Mouse (Mus musculus) neural tube, embryonic 14.5 days (tissue): ENCODE measurements around the gene Pecr. TPM values are rescaled to one million over a fixed set of nuclear protein-coding genes. Genes with fewer than 3 reads are reported as not detected.
"Not testable (repeated sequence)": the region's sequence is repeated elsewhere in the genome, so short reads cannot be mapped to it uniquely, and the experiment has no call there.

Experiments
- ATAC-seq: fragments of 200-750 bp; cut with Nextera tagmentation; 2 replicates; pipeline ENCODE4 v1.8.0; 2017; ENCODE audit warnings: low read depth, mild to moderate bottlenecking, moderate TSS enrichment, moderate library complexity
- H3K27ac ChIP-seq: fragments of 300-500 bp; sonication (generic); 2 replicates; pipeline ENCODE4 v1.5.1; 2014; ENCODE audit warnings: low read depth, mild to moderate bottlenecking, control low read depth, low read length, moderate library complexity, mixed read lengths
- H3K27me3 ChIP-seq: fragments of 300-500 bp; sonication (generic); 2 replicates; pipeline ENCODE4 v1.6.1; 2014; ENCODE audit warnings: low read length; ENCODE audit not compliant: control insufficient read depth, insufficient read depth
- H3K36me3 ChIP-seq: fragments of 300-500 bp; sonication (generic); 2 replicates; pipeline ENCODE4 v1.6.1; 2014; ENCODE audit warnings: low read length, mixed read lengths; ENCODE audit not compliant: control insufficient read depth, insufficient read depth
- H3K4me1 ChIP-seq: fragments of 300-500 bp; sonication (generic); 2 replicates; pipeline ENCODE4 v1.6.1; 2014; ENCODE audit warnings: low read length; ENCODE audit not compliant: control insufficient read depth, insufficient read depth
- H3K4me2 ChIP-seq: fragments of 300-500 bp; sonication (generic); 2 replicates; pipeline ENCODE4 v1.6.1; 2014; ENCODE audit warnings: mild to moderate bottlenecking, low read depth, low read length, control low read depth
- H3K4me3 ChIP-seq: fragments of 300-500 bp; sonication (generic); 2 replicates; pipeline ENCODE4 v1.5.1; 2014; ENCODE audit warnings: low read depth, low read length, control low read depth, mixed read lengths
- H3K9ac ChIP-seq: fragments of 300-500 bp; sonication (generic); replicated peaks from 2 replicates; pipeline ENCODE4 v1.6.1; 2014; ENCODE audit warnings: low read depth, mild to moderate bottlenecking, control low read depth, low read length, mixed read lengths
- H3K9me3 ChIP-seq: fragments of 300-500 bp; sonication (generic); 2 replicates; pipeline ENCODE4 v1.6.1; 2016; ENCODE audit warnings: low read length; ENCODE audit not compliant: control insufficient read depth
- WGBS: fragments of 180-500 bp; shearing (Covaris S2); extraction: QIAGEN DNeasy Blood & Tissue Kit; methylation state at CpG from one replicate; pipeline ENCODE4 v1.1.7; 2014; 5-methylcytosine and 5-hydroxymethylcytosine counted together
- polyA plus RNA-seq: library from polyadenylated mRNA; unstranded; fragments of >200 nt; fragmentation: Nextera tagmentation; extraction: Ambion mirVana; gene quantifications from 2 replicates; pipeline ENCODE4 v1.2.1, GENCODE M21; 2014

Gene Pecr
- polyA plus RNA-seq, 1 experiment from 2014 or later: 7.6 TPM

DNA sequence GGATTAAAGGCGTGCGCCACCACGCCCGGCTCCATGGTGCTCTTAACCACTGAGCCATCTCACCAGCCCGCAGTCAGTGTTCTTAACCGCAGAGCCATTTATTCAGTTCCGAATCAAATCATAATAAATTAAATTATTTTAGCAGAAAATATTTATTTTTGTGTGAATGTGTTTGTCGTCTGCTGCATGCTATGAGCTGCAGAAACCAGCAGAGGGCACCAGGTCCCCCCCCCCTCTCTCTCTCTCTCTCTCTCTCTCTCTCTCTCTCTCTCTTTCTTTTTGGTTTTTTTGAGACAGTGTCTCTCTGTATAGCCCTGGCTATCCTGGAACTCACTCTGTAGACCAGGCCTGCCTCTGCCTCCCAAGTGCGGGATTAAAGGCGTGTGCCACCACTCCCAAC lies 51.5 kb downstream of the Pecr start:
- not testable (repeated sequence) for H3K9me3 ChIP-seq, H3K36me3 ChIP-seq, H3K4me1 ChIP-seq, H3K27ac ChIP-seq, ATAC-seq, H3K27me3 ChIP-seq, H3K9ac ChIP-seq, H3K4me3 ChIP-seq, H3K4me2 ChIP-seq
- WGBS: 81% methylated on average over 10 of the region's 10 CpGs

DNA sequence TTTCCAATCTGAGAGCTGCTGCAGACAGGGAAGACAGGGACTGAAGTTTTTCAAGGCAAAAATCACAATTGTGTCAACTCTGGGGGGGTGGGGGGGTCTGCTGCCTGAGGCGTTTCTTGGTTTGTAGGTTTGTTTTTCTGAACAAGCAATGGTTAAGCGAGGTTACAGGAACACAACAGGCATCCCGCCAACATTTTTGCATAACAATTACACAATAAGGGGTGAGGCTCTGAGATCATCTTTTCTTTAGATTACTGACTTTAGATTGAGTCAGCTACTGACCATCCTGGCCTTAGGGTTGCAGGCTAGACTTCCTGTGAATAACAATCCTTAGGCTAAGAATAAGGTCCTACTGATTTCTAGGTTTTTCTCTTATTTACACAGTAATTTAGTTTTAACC lies 55.1 kb downstream of the Pecr start:
- H3K36me3 ChIP-seq: no peaks in the 10 kb centered on the region
- H3K4me1 ChIP-seq: no peaks in the 10 kb centered on the region
- H3K27ac ChIP-seq: no peak overlapping the region
- no peak for ATAC-seq
- no peak overlapping the region for H3K4me2 ChIP-seq
- no peaks in the 10 kb centered on the region for H3K27me3 ChIP-seq
- H3K9ac ChIP-seq: no peak overlapping the region
- WGBS: 10% methylated on average over 3 of the region's 3 CpGs
- H3K9me3 ChIP-seq: no peaks in the 10 kb centered on the region
- H3K4me3 ChIP-seq: no peak overlapping the region

GRCm38 (mm10) chr1:72227546-72227945 lies 56.6 kb downstream of the Pecr start:
- no peak overlapping the region for H3K27ac ChIP-seq
- no peak overlapping the region for H3K4me3 ChIP-seq
- ATAC-seq: no peak
- H3K9ac ChIP-seq: no peak overlapping the region
- no peaks in the 10 kb centered on the region for H3K9me3 ChIP-seq
- no peaks in the 10 kb centered on the region for H3K36me3 ChIP-seq
- H3K4me1 ChIP-seq: no peaks in the 10 kb centered on the region
- H3K27me3 ChIP-seq: no peaks in the 10 kb centered on the region
- no peak overlapping the region for H3K4me2 ChIP-seq
- 90% methylated on average over 5 of the region's 5 CpGs for WGBS

GRCm38 (mm10) chr1:72226887-72227481 lies 57.1 kb downstream of the Pecr start:
- Histone ChIP-seq H3K4me1 (no peaks in the 10 kb centered on the region), H3K36me3 (no peaks in the 10 kb centered on the region), H3K4me3 (no peak overlapping the region), H3K27me3 (no peaks in the 10 kb centered on the region), H3K9me3 (no peaks in the 10 kb centered on the region), H3K9ac (no peak overlapping the region), H3K27ac (no peak overlapping the region), H3K4me2 (no peak overlapping the region)
- ATAC-seq: no peak
- 56% methylated on average over 4 of the region's 4 CpGs for whole genome bisulfite sequencing

- Histone ChIP-seq H3K9ac (no peak overlapping the region; the same call in 1 of the 2 replicates), H3K36me3 (no peaks in the 10 kb centered on the region), H3K4me2 (peak overlapping the region; percentile 53; the same call in 1 of the 2 replicates), H3K9me3 (no peaks in the 10 kb centered on the region), H3K4me3 (peak overlapping the region; percentile 32), H3K27ac (no peak overlapping the region), H3K27me3 (no peaks in the 10 kb centered on the region), H3K4me1 (no peaks in the 10 kb centered on the region)
- 3% methylated on average over 10 of the region's 18 CpGs for WGBS
- ATAC-seq: peak; percentile 84
Observed at GRCm38 (mm10) chr1:72226172-72226886, 57.8 kb downstream of the Pecr start.

DNA sequence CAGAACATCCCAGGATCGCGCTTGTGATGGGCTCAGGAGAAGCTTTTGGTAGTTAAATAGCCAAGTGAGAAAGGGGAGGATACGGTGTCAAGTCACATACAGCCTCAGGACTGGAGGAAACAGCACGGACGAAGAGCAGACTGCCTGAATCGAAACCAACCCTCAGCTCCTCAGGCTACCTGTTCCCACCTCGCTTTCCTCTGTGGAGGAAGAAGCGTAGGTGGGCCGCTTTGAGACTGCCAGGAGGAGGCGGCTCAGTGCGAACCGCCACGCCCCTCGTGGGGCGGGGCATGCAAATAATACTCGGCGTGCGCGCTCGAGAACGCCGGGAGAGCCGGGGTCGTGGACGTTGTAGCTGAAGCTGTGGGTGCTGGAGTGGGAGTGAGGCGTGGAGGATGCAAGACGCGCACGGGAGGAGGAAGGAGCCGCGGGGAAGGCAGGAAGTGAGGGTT lies 58.4 kb downstream of the Pecr start:
- 0% methylated on average over 23 of the region's 31 CpGs for WGBS
- H3K27me3 ChIP-seq, H3K36me3 ChIP-seq, H3K27ac ChIP-seq, H3K4me1 ChIP-seq, H3K9me3 ChIP-seq: not testable (repeated sequence)
- Histone ChIP-seq H3K9ac (peak overlapping the region; percentile 18; the same call in 1 of the 2 replicates), H3K4me3 (peak overlapping the region; percentile 32), H3K4me2 (peak overlapping the region; percentile 53)
- ATAC-seq: peak; percentile 90

- Histone ChIP-seq H3K27ac (no peak overlapping the region), H3K36me3 (no peaks in the 10 kb centered on the region), H3K27me3 (no peaks in the 10 kb centered on the region), H3K9me3 (no peaks in the 10 kb centered on the region), H3K9ac (peak overlapping the region; percentile 18; the same call in 1 of the 2 replicates), H3K4me2 (peak overlapping the region; percentile 53), H3K4me1 (no peaks in the 10 kb centered on the region), H3K4me3 (peak overlapping the region; percentile 32)
- no peak for ATAC-seq
- WGBS: 9% methylated on average over 13 of the region's 13 CpGs
Observed at GRCm38 (mm10) chr1:72225054-72225718, 58.9 kb downstream of the Pecr start.

GRCm38 (mm10) chr1:72220008-72220407 lies 64.1 kb downstream of the Pecr start:
- H3K36me3 ChIP-seq: no peaks in the 10 kb centered on the region
- 25% methylated on average over 4 of the region's 4 CpGs for WGBS
- H3K4me1 ChIP-seq: no peaks in the 10 kb centered on the region
- no peak overlapping the region for H3K27ac ChIP-seq
- peak; percentile 68; the same call in 1 of the 2 replicates for ATAC-seq
- H3K4me2 ChIP-seq: no peak overlapping the region
- H3K27me3 ChIP-seq: no peaks in the 10 kb centered on the region
- H3K4me3 ChIP-seq: no peak overlapping the region
- H3K9me3 ChIP-seq: no peaks in the 10 kb centered on the region
- no peak overlapping the region for H3K9ac ChIP-seq

DNA sequence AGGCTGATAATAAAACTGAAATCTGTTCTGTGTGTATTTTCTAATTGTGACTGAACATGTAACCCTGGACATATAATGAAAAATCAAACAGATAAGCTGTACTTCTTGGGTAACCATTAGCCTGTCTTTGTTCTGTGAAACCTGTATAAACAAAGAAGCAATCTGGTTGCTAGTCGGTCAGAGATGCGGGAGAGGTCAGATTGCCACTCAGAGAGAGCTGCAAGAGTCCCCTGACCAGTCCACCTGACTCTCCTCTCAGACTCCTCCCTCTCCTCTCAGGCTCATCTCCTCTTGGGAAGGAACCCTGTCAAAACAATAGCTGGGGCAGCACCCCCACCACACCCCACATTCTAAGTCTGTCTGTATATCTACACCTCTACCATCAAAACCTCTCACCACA lies 65.0 kb downstream of the Pecr start:
- no peaks in the 10 kb centered on the region for H3K4me1 ChIP-seq
- no peaks in the 10 kb centered on the region for H3K27me3 ChIP-seq
- no peaks in the 10 kb centered on the region for H3K9me3 ChIP-seq
- H3K4me2 ChIP-seq: no peak overlapping the region
- H3K36me3 ChIP-seq: no peaks in the 10 kb centered on the region
- no peak overlapping the region for H3K27ac ChIP-seq
- no peak for ATAC-seq
- no peak overlapping the region for H3K9ac ChIP-seq
- 44% methylated on average over 2 of the region's 2 CpGs for WGBS
- H3K4me3 ChIP-seq: no peak overlapping the region
